Mouse (Mus musculus): Measurements from ENCODE around the gene Gm45785.
"Not testable (repeated sequence)": the region's sequence is repeated elsewhere in the genome, so short reads cannot be mapped to it uniquely, and the experiment has no call there.

Gene Gm45785

GRCm38 (mm10) chr7:140894031-140894430 lies 37.9 kb upstream of the Gm45785 start:
- Histone ChIP-seq H3K9me3 (ENCODE audit: low read length) (no peaks in the 10 kb centered on the region), H3K36me3 (ENCODE audit: insufficient read depth, low read length) (peaks cover 87% of the 10 kb centered on the region), H3K4me3 (replicated peaks; ENCODE audit: low read length) (no peak overlapping the region), H3K4me1 (replicated peaks; ENCODE audit: low read depth, low read length) (peaks cover 25% of the 10 kb centered on the region), H3K27me3 (ENCODE audit: insufficient read depth, low read length) (no peaks in the 10 kb centered on the region)
- TF ChIP-seq POU5F1 (IDR thresholded peaks at IDR 0.05; ENCODE audit: borderline replicate concordance, low read length) = no peak
- no peak for TF ChIP-seq NANOG (IDR thresholded peaks at IDR 0.05; ENCODE audit: borderline replicate concordance, low read length)
- TF ChIP-seq CTCF (conservative IDR thresholded peaks at IDR 0.05; ENCODE audit: low read length) = no peak

GRCm38 (mm10) chr7:140890636-140891035 lies 34.5 kb upstream of the Gm45785 start:
- H3K27me3 ChIP-seq (ENCODE audit: insufficient read depth, low read length); H3K4me3 ChIP-seq (replicated peaks; ENCODE audit: low read length); H3K9me3 ChIP-seq (ENCODE audit: low read length): not testable (repeated sequence)
- peaks cover 15% of the 10 kb centered on the region for H3K4me1 ChIP-seq (replicated peaks; ENCODE audit: low read depth, low read length)
- H3K36me3 ChIP-seq (ENCODE audit: insufficient read depth, low read length) = peaks cover 88% of the 10 kb centered on the region

- no peak for TF ChIP-seq CTCF (conservative IDR thresholded peaks at IDR 0.05; ENCODE audit: low read length)
- no peak for TF ChIP-seq NANOG (IDR thresholded peaks at IDR 0.05; ENCODE audit: borderline replicate concordance, low read length)
- TF ChIP-seq POU5F1 (IDR thresholded peaks at IDR 0.05; ENCODE audit: borderline replicate concordance, low read length) = no peak
- peak overlapping the region; percentile 98 for H3K4me3 ChIP-seq (replicated peaks; ENCODE audit: low read length)
- no peaks in the 10 kb centered on the region for H3K27me3 ChIP-seq (ENCODE audit: insufficient read depth, low read length)
- peaks cover 58% of the 10 kb centered on the region for H3K36me3 ChIP-seq (ENCODE audit: insufficient read depth, low read length)
- H3K4me1 ChIP-seq (replicated peaks; ENCODE audit: low read depth, low read length) = peaks cover 46% of the 10 kb centered on the region
- no peaks in the 10 kb centered on the region for H3K9me3 ChIP-seq (ENCODE audit: low read length)
These were observed 26.3 kb upstream of the Gm45785 start for GRCm38 (mm10) chr7:140882469-140882803.

- Histone ChIP-seq H3K9me3 (ENCODE audit: low read length) (no peaks in the 10 kb centered on the region), H3K36me3 (ENCODE audit: insufficient read depth, low read length) (peaks cover 58% of the 10 kb centered on the region)
- TF ChIP-seq CTCF (conservative IDR thresholded peaks at IDR 0.05; ENCODE audit: low read length) = no peak
- no peak for TF ChIP-seq POU5F1 (IDR thresholded peaks at IDR 0.05; ENCODE audit: borderline replicate concordance, low read length)
- no peak for TF ChIP-seq NANOG (IDR thresholded peaks at IDR 0.05; ENCODE audit: borderline replicate concordance, low read length)
These were observed 25.8 kb upstream of the Gm45785 start, which contains the start of the genes Psmd13 and Sirt3 for GRCm38 (mm10) chr7:140881696-140882468. Gene Psmd13 (plus strand): TSS chr7:140881968. Gene Sirt3 (minus strand): TSS chr7:140882309.

GRCm38 (mm10) chr7:140880865-140881515 lies 24.9 kb upstream of the Gm45785 start:
- TF ChIP-seq NANOG (IDR thresholded peaks at IDR 0.05; ENCODE audit: borderline replicate concordance, low read length) = no peak
- TF ChIP-seq CTCF (conservative IDR thresholded peaks at IDR 0.05; ENCODE audit: low read length) = no peak
- TF ChIP-seq POU5F1 (IDR thresholded peaks at IDR 0.05; ENCODE audit: borderline replicate concordance, low read length) = no peak
- H3K27me3 ChIP-seq (ENCODE audit: insufficient read depth, low read length) = no peaks in the 10 kb centered on the region
- H3K4me3 ChIP-seq (replicated peaks; ENCODE audit: low read length) = peak overlapping the region; percentile 98
- H3K36me3 ChIP-seq (ENCODE audit: insufficient read depth, low read length) = peaks cover 58% of the 10 kb centered on the region
- H3K4me1 ChIP-seq (replicated peaks; ENCODE audit: low read depth, low read length) = peaks cover 49% of the 10 kb centered on the region
- no peaks in the 10 kb centered on the region for H3K9me3 ChIP-seq (ENCODE audit: low read length)

More at GRCm38 (mm10) chr7:140881696-140882468, 25.8 kb upstream of the Gm45785 start, which contains the start of the genes Psmd13 and Sirt3:
- H3K4me1 ChIP-seq (replicated peaks; ENCODE audit: low read depth, low read length) = peaks cover 49% of the 10 kb centered on the region
- H3K4me3 ChIP-seq (replicated peaks; ENCODE audit: low read length) = peak within 1 kb of the TSS; percentile 98
- no peaks in the 10 kb centered on the region for H3K27me3 ChIP-seq (ENCODE audit: insufficient read depth, low read length)

GRCm38 (mm10) chr7:140880419-140880818 lies 24.3 kb upstream of the Gm45785 start:
- no peak for TF ChIP-seq POU5F1 (IDR thresholded peaks at IDR 0.05; ENCODE audit: borderline replicate concordance, low read length)
- no peak for TF ChIP-seq NANOG (IDR thresholded peaks at IDR 0.05; ENCODE audit: borderline replicate concordance, low read length)
- no peak for TF ChIP-seq CTCF (conservative IDR thresholded peaks at IDR 0.05; ENCODE audit: low read length)
- Histone ChIP-seq H3K36me3 (ENCODE audit: insufficient read depth, low read length) (peaks cover 58% of the 10 kb centered on the region), H3K27me3 (ENCODE audit: insufficient read depth, low read length) (no peaks in the 10 kb centered on the region), H3K4me1 (replicated peaks; ENCODE audit: low read depth, low read length) (peaks cover 49% of the 10 kb centered on the region), H3K4me3 (replicated peaks; ENCODE audit: low read length) (peak overlapping the region; percentile 98; the same call in 1 of the 2 replicates), H3K9me3 (ENCODE audit: low read length) (no peaks in the 10 kb centered on the region)

GRCm38 (mm10) chr7:140879355-140879754 lies 23.2 kb upstream of the Gm45785 start:
- no peak for TF ChIP-seq CTCF (conservative IDR thresholded peaks at IDR 0.05; ENCODE audit: low read length)
- TF ChIP-seq POU5F1 (IDR thresholded peaks at IDR 0.05; ENCODE audit: borderline replicate concordance, low read length) = no peak

GRCm38 (mm10) chr7:140877364-140877763 lies 21.2 kb upstream of the Gm45785 start:
- Histone ChIP-seq H3K36me3 (ENCODE audit: insufficient read depth, low read length) (peaks cover 67% of the 10 kb centered on the region), H3K9me3 (ENCODE audit: low read length) (no peaks in the 10 kb centered on the region), H3K4me1 (replicated peaks; ENCODE audit: low read depth, low read length) (peaks cover 31% of the 10 kb centered on the region), H3K27me3 (ENCODE audit: insufficient read depth, low read length) (no peaks in the 10 kb centered on the region), H3K4me3 (replicated peaks; ENCODE audit: low read length) (no peak overlapping the region)
- TF ChIP-seq NANOG (IDR thresholded peaks at IDR 0.05; ENCODE audit: borderline replicate concordance, low read length) = no peak
- TF ChIP-seq CTCF (conservative IDR thresholded peaks at IDR 0.05; ENCODE audit: low read length) = no peak
- no peak for TF ChIP-seq POU5F1 (IDR thresholded peaks at IDR 0.05; ENCODE audit: borderline replicate concordance, low read length)

More at GRCm38 (mm10) chr7:140879355-140879754, 23.2 kb upstream of the Gm45785 start:
- Histone ChIP-seq H3K4me1 (replicated peaks; ENCODE audit: low read depth, low read length) (peaks cover 48% of the 10 kb centered on the region), H3K4me3 (replicated peaks; ENCODE audit: low read length) (no peak overlapping the region), H3K9me3 (ENCODE audit: low read length) (no peaks in the 10 kb centered on the region), H3K36me3 (ENCODE audit: insufficient read depth, low read length) (peaks cover 56% of the 10 kb centered on the region), H3K27me3 (ENCODE audit: insufficient read depth, low read length) (no peaks in the 10 kb centered on the region)

Data from E14TG2a.4 (cell line).